Mouse (Mus musculus) intestine, embryonic 16.5 days (tissue): ENCODE measurements around the gene Sdk2. TPM values are rescaled to one million over a fixed set of nuclear protein-coding genes. Genes with fewer than 3 reads are reported as not detected.

Experiments used
- ATAC-seq: fragments of 200-750 bp; cut with Nextera tagmentation; 2 replicates; pipeline ENCODE4 v1.8.0; 2017; ENCODE audit warnings: moderate TSS enrichment, moderate library complexity
- H3K27ac ChIP-seq: fragments of 300-500 bp; sonication (generic); 2 replicates; pipeline ENCODE4 v1.5.1; 2014; ENCODE audit warnings: mild to moderate bottlenecking, low read length
- H3K27me3 ChIP-seq: fragments of 300-500 bp; sonication (generic); replicated peaks from 2 replicates; pipeline ENCODE4 v1.6.1; 2014; ENCODE audit warnings: low read length, control low read depth, mixed read lengths; ENCODE audit not compliant: control insufficient read depth, insufficient read depth
- H3K36me3 ChIP-seq: fragments of 300-500 bp; sonication (generic); 2 replicates; pipeline ENCODE4 v1.6.1; 2014; ENCODE audit warnings: low read length, control low read depth; ENCODE audit not compliant: control insufficient read depth, insufficient read depth
- H3K4me1 ChIP-seq: fragments of 300-500 bp; sonication (generic); 2 replicates; pipeline ENCODE4 v1.6.1; 2014; ENCODE audit warnings: low read length, control low read depth, mixed read lengths; ENCODE audit not compliant: control insufficient read depth, insufficient read depth
- H3K4me2 ChIP-seq: fragments of 300-500 bp; sonication (generic); 2 replicates; pipeline ENCODE4 v1.6.1; 2014; ENCODE audit warnings: low read depth, low read length, control low read depth
- H3K4me3 ChIP-seq: fragments of 300-500 bp; sonication (generic); 2 replicates; pipeline ENCODE4 v1.5.1; 2014; ENCODE audit warnings: mild to moderate bottlenecking, low read length
- H3K9ac ChIP-seq: fragments of 300-500 bp; sonication (generic); 2 replicates; pipeline ENCODE4 v1.6.1; 2014; ENCODE audit warnings: low read depth, low read length
- H3K9me3 ChIP-seq: fragments of 300-500 bp; sonication (generic); 2 replicates; pipeline ENCODE4 v1.6.1; 2016; ENCODE audit warnings: low read length, control low read depth; ENCODE audit not compliant: control insufficient read depth
- WGBS: fragments of 180-500 bp; shearing (Covaris S2); extraction: QIAGEN DNeasy Blood & Tissue Kit; methylation state at CpG from one replicate; pipeline ENCODE4 v1.1.7; 2014; 5-methylcytosine and 5-hydroxymethylcytosine counted together
- polyA plus RNA-seq: library from polyadenylated mRNA; unstranded; fragments of >200 nt; fragmentation: Nextera tagmentation; extraction: Ambion mirVana; gene quantifications from 2 replicates; pipeline ENCODE4 v1.2.1, GENCODE M21; 2015

The Sdk2 gene
- polyA plus RNA-seq: 1.4 and 1.5 TPM in 2 replicates

GRCm38 (mm10) chr11:114066951-114067762, at the start of gene Sdk2:
Gene Sdk2 (minus strand): TSS chr11:114067046.
- H3K27ac ChIP-seq: peak within 1 kb of the TSS; percentile 88
- peak within 1 kb of the TSS; percentile 72 for H3K9ac ChIP-seq
- no peaks in the 10 kb centered on the region for H3K36me3 ChIP-seq
- 3% methylated on average over 50 of the region's 52 CpGs for WGBS
- peaks cover 31% of the 10 kb centered on the region for H3K27me3 ChIP-seq
- H3K4me2 ChIP-seq: peak within 1 kb of the TSS; percentile 93
- peak; percentile 78 for ATAC-seq
- no peaks in the 10 kb centered on the region for H3K9me3 ChIP-seq
- peaks cover 24% of the 10 kb centered on the region for H3K4me1 ChIP-seq
- H3K4me3 ChIP-seq: peak within 1 kb of the TSS; percentile 66

GRCm38 (mm10) chr11:114115077-114115476, 48.2 kb upstream of the Sdk2 start:
- Histone ChIP-seq H3K4me3 (no peak overlapping the region), H3K4me2 (no peak overlapping the region), H3K27ac (no peak overlapping the region), H3K9ac (no peak overlapping the region), H3K36me3 (no peaks in the 10 kb centered on the region), H3K4me1 (no peaks in the 10 kb centered on the region), H3K9me3 (no peaks in the 10 kb centered on the region), H3K27me3 (no peaks in the 10 kb centered on the region)
- no peak for ATAC-seq
- WGBS: 81% methylated on average over 13 of the region's 13 CpGs

- H3K27me3 ChIP-seq: no peaks in the 10 kb centered on the region
- H3K4me1 ChIP-seq: no peaks in the 10 kb centered on the region
- no peaks in the 10 kb centered on the region for H3K36me3 ChIP-seq
- H3K4me2 ChIP-seq: no peak overlapping the region
- H3K9ac ChIP-seq: no peak overlapping the region
- no peak for ATAC-seq
- H3K4me3 ChIP-seq: no peak overlapping the region
- no peak overlapping the region for H3K27ac ChIP-seq
- H3K9me3 ChIP-seq: no peaks in the 10 kb centered on the region
- 73% methylated on average over 12 of the region's 12 CpGs for WGBS
Observed at GRCm38 (mm10) chr11:114114674-114115073, 47.8 kb upstream of the Sdk2 start.

GRCm38 (mm10) chr11:114110851-114111250, 44.0 kb upstream of the Sdk2 start:
- Histone ChIP-seq H3K4me3 (no peak overlapping the region), H3K9ac (no peak overlapping the region), H3K4me2 (no peak overlapping the region), H3K9me3 (no peaks in the 10 kb centered on the region), H3K4me1 (no peaks in the 10 kb centered on the region), H3K36me3 (no peaks in the 10 kb centered on the region), H3K27me3 (no peaks in the 10 kb centered on the region), H3K27ac (no peak overlapping the region)
- ATAC-seq: no peak
- WGBS: 56% methylated on average over 3 of the region's 3 CpGs

- Histone ChIP-seq H3K36me3 (no peaks in the 10 kb centered on the region), H3K27me3 (no peaks in the 10 kb centered on the region), H3K4me3 (no peak overlapping the region), H3K9me3 (no peaks in the 10 kb centered on the region), H3K9ac (no peak overlapping the region), H3K4me2 (no peak overlapping the region), H3K27ac (no peak overlapping the region), H3K4me1 (no peaks in the 10 kb centered on the region)
- 48% methylated on average over 7 of the region's 7 CpGs for WGBS
- ATAC-seq: no peak
Observed at GRCm38 (mm10) chr11:114093636-114094035, 26.8 kb upstream of the Sdk2 start.

- Histone ChIP-seq H3K4me3 (no peak overlapping the region), H3K4me1 (no peaks in the 10 kb centered on the region), H3K27me3 (no peaks in the 10 kb centered on the region), H3K4me2 (no peak overlapping the region), H3K27ac (no peak overlapping the region), H3K9ac (no peak overlapping the region), H3K36me3 (no peaks in the 10 kb centered on the region), H3K9me3 (no peaks in the 10 kb centered on the region)
- ATAC-seq: no peak
- WGBS: 60% methylated on average over 7 of the region's 7 CpGs
Observed at GRCm38 (mm10) chr11:114093175-114093574, 26.3 kb upstream of the Sdk2 start.

- no peaks in the 10 kb centered on the region; the same call in 1 of the 2 replicates for H3K4me1 ChIP-seq
- no peak overlapping the region for H3K9ac ChIP-seq
- no peaks in the 10 kb centered on the region for H3K27me3 ChIP-seq
- no peaks in the 10 kb centered on the region for H3K36me3 ChIP-seq
- 41% methylated on average over 9 of the region's 9 CpGs for WGBS
- no peak for ATAC-seq
- no peak overlapping the region for H3K4me2 ChIP-seq
- H3K27ac ChIP-seq: no peak overlapping the region
- no peaks in the 10 kb centered on the region for H3K9me3 ChIP-seq
- no peak overlapping the region for H3K4me3 ChIP-seq
Observed at GRCm38 (mm10) chr11:114080606-114081005, 13.8 kb upstream of the Sdk2 start.

- Histone ChIP-seq H3K4me1 (peaks cover 5% of the 10 kb centered on the region; the same call in 1 of the 2 replicates), H3K4me3 (no peak overlapping the region), H3K27ac (no peak overlapping the region), H3K27me3 (0 out of 2 replicates have a peak, but pooled peaks cover 6% of the 10 kb centered on the region), H3K9ac (no peak overlapping the region), H3K36me3 (no peaks in the 10 kb centered on the region), H3K4me2 (no peak overlapping the region), H3K9me3 (no peaks in the 10 kb centered on the region)
- no peak for ATAC-seq
- WGBS: 72% methylated on average over 10 of the region's 10 CpGs
Observed at GRCm38 (mm10) chr11:114072644-114073043, 5.8 kb upstream of the Sdk2 start.

- Histone ChIP-seq H3K27me3 (peaks cover 10% of the 10 kb centered on the region), H3K4me3 (no peak overlapping the region), H3K4me1 (peaks cover 5% of the 10 kb centered on the region; the same call in 1 of the 2 replicates), H3K27ac (no peak overlapping the region), H3K9ac (no peak overlapping the region), H3K4me2 (no peak overlapping the region), H3K9me3 (no peaks in the 10 kb centered on the region), H3K36me3 (no peaks in the 10 kb centered on the region)
- no peak for ATAC-seq
- 23% methylated on average over 8 of the region's 8 CpGs for WGBS
Observed at GRCm38 (mm10) chr11:114071998-114072397, 5.2 kb upstream of the Sdk2 start.
